Mouse (Mus musculus) spleen, adult 2 months (tissue): ENCODE data around the gene Cdc42ep5. TPM values are rescaled to one million over a fixed set of nuclear protein-coding genes. Genes with fewer than 3 reads are reported as not detected.

Experiments
- DNase-seq, 2 experiments: peaks; one replicate each; pipeline versions ENCODE4 v3.0.0 to v3.0.0-alpha.2; 2012 to 2021; ENCODE audit warnings: low spot score in 2 of 2, low read depth in 1 of 2
- H3K27ac ChIP-seq: fragments of 200-500 bp; 2 replicates; pipeline ENCODE4 v1.5.1; 2012; ENCODE audit warnings: low read length, inconsistent platforms; ENCODE audit not compliant: insufficient read depth
- H3K27me3 ChIP-seq: fragments of 200-500 bp; 2 replicates; pipeline ENCODE4 v1.6.1; 2012; ENCODE audit warnings: mild to moderate bottlenecking, moderate library complexity, low read length, inconsistent platforms; ENCODE audit not compliant: control insufficient read depth, insufficient read depth
- H3K36me3 ChIP-seq: fragments of 200-500 bp; 2 replicates; pipeline ENCODE4 v1.6.1; 2012; ENCODE audit warnings: mild to moderate bottlenecking, low read length, inconsistent platforms; ENCODE audit not compliant: control insufficient read depth, insufficient read depth
- H3K4me1 ChIP-seq: fragments of 200-500 bp; 2 replicates; pipeline ENCODE4 v1.6.1; 2011; ENCODE audit warnings: inconsistent platforms; ENCODE audit not compliant: control insufficient read depth, insufficient read depth, insufficient read length
- H3K4me3 ChIP-seq: fragments of 200-500 bp; 2 replicates; pipeline ENCODE4 v1.5.1; 2011; ENCODE audit warnings: mild to moderate bottlenecking, inconsistent platforms; ENCODE audit not compliant: insufficient read depth, insufficient read length; ENCODE audit errors: extremely low read depth
- CTCF ChIP-seq: fragments of 200-500 bp; IDR thresholded peaks from 2 replicates; pipeline ENCODE4 v1.5.1; 2011; ENCODE audit warnings: mild to moderate bottlenecking, inconsistent platforms; ENCODE audit not compliant: insufficient read depth, insufficient read length, insufficient replicate concordance; ENCODE audit errors: extremely low read depth
- POLR2A ChIP-seq: fragments of 200-500 bp; IDR thresholded peaks from 2 replicates; pipeline ENCODE4 v1.6.1; 2011; ENCODE audit warnings: low read depth, low read length, inconsistent platforms
- WGBS: fragments of 180-500 bp; shearing (Covaris S2); methylation state at CpG from one replicate; pipeline ENCODE4 v1.1.7; 2018; 5-methylcytosine and 5-hydroxymethylcytosine counted together
- polyA plus RNA-seq: library from polyadenylated mRNA; depleted of rRNA; stranded (reverse); fragments of >200 nt; gene quantifications from 2 replicates; pipeline ENCODE4 v1.2.3, GENCODE M21; 2012

The Cdc42ep5 gene
- polyA plus RNA-seq, 1 experiment = 13.2 TPM

DNA sequence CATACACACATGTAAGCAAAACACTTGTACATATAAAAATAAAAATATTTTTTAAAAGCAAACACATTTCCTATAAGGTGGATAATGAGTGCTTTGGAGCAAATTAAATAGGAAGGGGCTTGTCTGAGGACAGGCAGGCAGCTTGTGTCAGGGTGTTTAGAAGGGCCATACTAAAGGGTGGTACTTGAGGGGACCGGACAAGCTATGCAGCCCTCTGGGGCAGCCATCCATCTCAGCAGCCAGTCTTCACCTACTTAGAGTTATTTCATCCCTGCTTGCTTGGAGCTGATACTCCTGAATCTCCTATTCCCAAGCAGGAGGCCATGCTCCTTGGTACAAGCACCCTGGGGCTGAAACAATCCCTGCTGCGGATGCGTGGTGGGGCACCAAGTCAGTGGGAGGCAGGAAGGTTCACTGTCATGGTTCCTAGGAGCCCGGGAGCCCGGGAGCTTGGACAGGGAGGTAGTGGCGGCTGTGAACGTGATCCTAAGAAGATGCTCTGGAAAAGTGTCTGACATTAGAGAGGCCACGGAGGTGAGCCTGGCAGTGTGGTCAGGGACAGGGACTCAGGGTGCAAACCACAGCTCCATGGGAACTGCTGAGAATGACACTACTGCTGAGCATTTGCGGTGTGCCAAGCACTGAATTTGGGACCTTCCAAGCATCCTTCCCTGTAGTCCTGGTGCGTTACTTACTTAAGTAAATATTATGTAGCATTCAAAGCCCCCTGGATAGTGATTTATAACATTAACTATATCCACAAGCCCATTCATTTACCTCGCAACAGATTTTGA, 37.5 kb downstream of the Cdc42ep5 start:
- whole genome bisulfite sequencing = 92% methylated on average over 11 of the region's 11 CpGs
- Histone ChIP-seq H3K36me3 (no peaks in the 10 kb centered on the region), H3K27me3 (no peaks in the 10 kb centered on the region; the same call in 1 of the 2 replicates), H3K4me1 (no peaks in the 10 kb centered on the region; the same call in 1 of the 2 replicates), H3K27ac (no peak overlapping the region), H3K4me3 (no peak overlapping the region)
- TF ChIP-seq POLR2A (no peak), CTCF (no peak)
- no peak for DNase-seq

DNA sequence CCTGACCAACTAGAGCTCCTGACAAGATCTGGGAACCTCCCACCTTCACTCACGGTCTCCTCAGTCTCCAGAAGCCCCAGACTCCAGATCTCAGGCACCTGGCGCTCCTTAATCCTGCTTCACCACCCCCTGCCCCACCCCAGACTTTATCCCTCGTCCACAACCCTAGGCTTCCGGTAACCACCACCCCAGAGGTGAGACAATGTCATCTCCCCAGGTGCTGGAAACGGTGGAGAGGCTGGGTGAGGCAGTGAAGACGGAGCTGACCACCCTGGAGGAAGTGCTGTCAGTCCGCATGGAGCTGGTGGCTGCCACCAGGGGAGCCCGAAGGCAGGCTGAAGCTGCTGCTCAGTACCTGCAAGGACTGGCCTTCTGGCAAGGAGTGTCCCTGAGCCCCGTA, 39.4 kb downstream of the Cdc42ep5 start:
- 48% methylated on average over 9 of the region's 9 CpGs for WGBS
- Histone ChIP-seq H3K36me3 (no peaks in the 10 kb centered on the region), H3K4me3 (no peak overlapping the region), H3K4me1 (no peaks in the 10 kb centered on the region; the same call in 1 of the 2 replicates), H3K27me3 (peaks cover 2% of the 10 kb centered on the region; the same call in 1 of the 2 replicates), H3K27ac (no peak overlapping the region)
- DNase-seq = no peak
- TF ChIP-seq POLR2A = no peak
- TF ChIP-seq CTCF = no peak

DNA sequence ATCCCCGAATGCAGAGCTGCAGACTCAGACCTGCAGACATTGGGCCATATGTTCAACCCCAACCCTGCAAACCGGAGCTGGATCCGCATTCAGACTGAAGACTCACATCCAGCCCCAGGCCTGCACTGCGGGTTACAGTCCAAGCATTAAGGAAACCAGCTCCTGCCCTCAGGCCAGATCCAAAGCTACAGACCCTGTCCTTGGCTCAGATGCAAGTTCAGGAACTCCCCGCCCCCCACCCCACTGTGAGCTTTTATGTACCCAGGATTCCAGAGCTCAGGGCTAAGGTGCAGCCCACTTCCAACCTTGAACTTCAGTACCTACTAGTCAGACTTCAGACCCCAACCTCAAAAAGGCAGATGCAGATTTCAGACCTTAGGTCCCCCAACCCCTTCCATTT, 39.8 kb downstream of the Cdc42ep5 start:
- TF ChIP-seq CTCF = no peak
- TF ChIP-seq POLR2A = no peak
- DNase-seq = no peak
- 59% methylated on average over 5 of the region's 5 CpGs for WGBS

DNA sequence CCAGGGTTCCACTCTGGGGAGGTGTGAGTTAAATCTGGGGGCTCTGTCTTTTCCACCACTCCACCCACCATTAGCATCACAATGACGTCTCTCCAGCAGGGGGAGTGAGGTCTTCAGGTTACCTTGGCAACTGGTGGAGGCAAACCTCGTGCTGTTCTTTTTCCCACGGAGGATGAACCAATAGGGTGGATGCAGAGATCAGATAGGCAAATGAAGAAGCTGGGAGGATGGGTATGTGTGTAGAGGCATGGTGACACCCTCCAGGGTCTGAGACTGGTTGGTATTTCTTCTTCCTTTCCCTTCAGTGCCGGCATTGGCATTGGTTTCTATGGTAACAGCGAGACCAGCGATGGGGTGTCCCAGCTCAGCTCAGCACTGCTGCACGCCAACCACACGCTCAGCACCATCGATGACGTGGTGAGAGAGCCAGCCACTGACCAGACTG, 40.3 kb downstream of the Cdc42ep5 start:
- peak in 1 of 2 experiments; percentile 75 for DNase-seq
- H3K36me3 ChIP-seq = no peaks in the 10 kb centered on the region
- TF ChIP-seq CTCF = no peak
- TF ChIP-seq POLR2A = no peak
- H3K4me1 ChIP-seq = no peaks in the 10 kb centered on the region; the same call in none of the 2 replicates
- no peak overlapping the region for H3K27ac ChIP-seq
- H3K27me3 ChIP-seq = peaks cover 10% of the 10 kb centered on the region
- no peak overlapping the region for H3K4me3 ChIP-seq
- 4% methylated on average over 10 of the region's 10 CpGs for WGBS

More for the DNA sequence above, 39.8 kb downstream of the Cdc42ep5 start:
- Histone ChIP-seq H3K4me3 (no peak overlapping the region), H3K27ac (no peak overlapping the region), H3K36me3 (no peaks in the 10 kb centered on the region), H3K4me1 (no peaks in the 10 kb centered on the region; the same call in 1 of the 2 replicates), H3K27me3 (peaks cover 5% of the 10 kb centered on the region)

DNA sequence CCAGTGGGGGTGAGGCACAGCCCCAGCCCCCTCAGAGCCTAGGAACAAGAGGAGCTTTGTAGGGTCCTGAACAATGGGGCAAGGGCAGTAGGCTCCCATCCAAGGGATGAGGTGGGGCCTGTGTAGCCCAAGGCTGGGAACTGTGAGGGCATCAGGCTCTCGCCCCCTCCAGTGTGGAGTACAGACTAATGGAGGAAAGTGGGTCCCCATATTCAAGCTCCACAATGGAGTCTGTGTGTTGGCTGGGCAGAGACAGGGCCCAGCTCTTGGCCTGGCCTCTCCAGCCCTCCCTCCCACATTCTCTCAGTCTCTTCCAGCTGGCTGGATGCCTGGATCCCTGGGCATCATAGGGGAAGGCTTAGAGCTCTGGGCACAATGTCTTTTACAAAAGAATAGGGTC, 40.9 kb downstream of the Cdc42ep5 start:
- Histone ChIP-seq H3K27ac (no peak overlapping the region), H3K36me3 (no peaks in the 10 kb centered on the region), H3K4me1 (no peaks in the 10 kb centered on the region; the same call in none of the 2 replicates), H3K27me3 (peaks cover 10% of the 10 kb centered on the region), H3K4me3 (no peak overlapping the region)
- no peak for TF ChIP-seq CTCF
- TF ChIP-seq POLR2A = no peak
- WGBS = 84% methylated on average over 1 of the region's 1 CpGs
- no peak for DNase-seq

DNA sequence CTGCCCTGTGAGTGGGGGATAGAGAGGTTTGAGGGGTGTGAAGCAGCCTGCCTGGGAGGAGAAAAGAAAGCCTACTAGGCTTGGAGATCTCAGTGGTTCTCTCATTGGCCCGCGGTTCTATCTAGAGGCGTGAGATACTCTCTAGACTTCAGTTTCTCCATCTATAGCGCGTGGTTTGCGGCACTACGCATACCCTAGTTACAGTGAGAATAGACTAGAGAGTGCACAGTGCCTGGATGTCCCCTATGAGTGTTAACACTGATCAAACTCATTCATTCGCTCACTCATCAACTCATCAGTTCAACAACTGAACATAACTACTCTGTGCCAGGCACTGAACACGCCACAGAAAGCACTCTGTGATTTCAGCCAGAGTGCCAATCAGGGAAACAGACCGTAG, 41.9 kb downstream of the Cdc42ep5 start:
- Histone ChIP-seq H3K4me3 (no peak overlapping the region), H3K27me3 (peaks cover 10% of the 10 kb centered on the region), H3K36me3 (no peaks in the 10 kb centered on the region), H3K4me1 (no peaks in the 10 kb centered on the region; the same call in none of the 2 replicates), H3K27ac (no peak overlapping the region)
- DNase-seq = no peak
- WGBS = 88% methylated on average over 10 of the region's 10 CpGs
- TF ChIP-seq CTCF (no peak), POLR2A (no peak)

DNA sequence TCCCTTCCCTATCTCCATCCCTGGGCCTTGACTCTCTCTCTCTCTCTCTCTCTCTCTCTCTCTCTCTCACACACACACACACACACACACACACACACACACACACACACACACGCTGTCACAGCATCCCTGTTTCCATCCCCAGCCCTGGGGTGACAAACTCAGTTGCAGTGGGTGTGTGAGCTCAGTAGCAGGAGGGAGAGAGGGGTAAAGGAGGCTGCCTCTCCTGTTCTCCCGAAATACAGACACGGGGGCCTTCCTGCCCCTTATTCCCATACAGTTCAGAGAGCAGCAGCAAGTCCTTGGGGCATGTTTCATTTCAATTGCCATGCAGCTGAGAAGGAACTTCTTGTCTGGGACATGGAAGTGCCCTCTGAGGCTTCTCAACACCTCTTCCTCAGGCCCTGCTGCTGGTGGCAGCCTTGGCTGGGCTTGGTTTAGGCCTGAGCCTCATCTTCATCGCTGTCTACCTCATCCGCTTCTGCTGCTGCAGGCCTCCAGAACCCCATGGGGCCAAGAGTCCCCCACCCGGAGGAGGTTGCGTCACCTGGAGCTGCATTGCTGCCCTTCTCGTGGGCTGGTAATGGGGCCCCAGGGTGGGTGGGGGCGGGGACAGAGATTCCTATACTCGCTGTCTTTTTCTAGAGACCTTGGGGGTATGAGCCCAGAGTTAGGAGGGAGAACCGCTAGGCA, 42.4 kb downstream of the Cdc42ep5 start:
- no peak overlapping the region for H3K27ac ChIP-seq
- H3K4me3 ChIP-seq = no peak overlapping the region
- WGBS = 69% methylated on average over 11 of the region's 11 CpGs
- H3K27me3 ChIP-seq = peaks cover 10% of the 10 kb centered on the region
- TF ChIP-seq POLR2A (no peak), CTCF (no peak)
- H3K36me3 ChIP-seq = no peaks in the 10 kb centered on the region
- no peak for DNase-seq
- H3K4me1 ChIP-seq = no peaks in the 10 kb centered on the region; the same call in none of the 2 replicates
